Comparison of ENCODE assay signal across 17 mouse cellular contexts in the genomic region with DNA sequence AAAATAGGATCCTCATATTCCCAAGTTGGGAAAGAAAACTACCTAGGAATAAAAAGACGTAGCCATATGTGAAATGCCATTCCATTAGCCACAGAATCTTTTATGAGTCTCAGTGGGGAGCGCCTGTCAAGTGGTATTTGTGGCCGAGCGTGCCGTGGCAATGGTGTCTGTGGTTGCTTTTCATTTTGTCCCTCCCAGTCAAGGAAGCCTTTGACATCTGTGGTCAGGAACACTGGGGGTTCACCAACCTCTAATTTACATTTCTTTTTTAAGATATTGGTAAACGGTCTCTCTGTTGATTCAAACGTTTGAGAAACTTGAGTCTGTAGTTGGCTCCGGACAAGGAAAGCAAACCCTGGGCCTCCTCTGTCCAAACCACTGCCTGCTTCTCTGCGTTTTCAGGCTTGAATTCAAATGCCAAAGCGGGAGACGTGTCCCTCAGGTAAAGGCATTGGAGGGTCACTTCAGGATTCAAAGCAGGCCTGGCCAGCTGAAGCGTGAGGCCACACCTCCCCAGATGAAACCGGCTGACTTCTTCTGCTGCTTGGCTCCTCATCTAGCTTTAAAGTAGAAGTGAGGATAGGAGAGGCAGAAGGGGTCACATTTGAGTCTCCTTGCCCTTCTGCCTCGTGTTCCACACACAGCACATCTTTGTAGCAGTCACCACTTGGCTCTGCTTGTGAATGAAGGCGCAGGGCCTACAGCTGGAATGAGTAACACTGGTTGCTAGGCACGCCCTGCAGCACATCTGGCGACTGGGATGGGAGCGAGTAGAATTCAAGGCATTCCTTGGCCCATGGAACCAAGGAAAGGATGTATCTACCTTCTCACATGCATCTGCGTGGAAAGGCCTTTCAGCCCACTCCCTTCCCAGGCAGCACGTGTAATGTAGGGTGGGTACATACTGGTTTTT. TPM values are rescaled to one million over a fixed set of nuclear protein-coding genes. Genes with fewer than 3 reads are reported as not detected.
DNase-seq lines count a peak whose midpoint lies in the region; ATAC-seq and TF ChIP-seq lines count a peak whose summit lies in the region.
"Had no signal": no experiment of that assay in that cellular context is flagged by ENCODE, and none has a peak within 500 bp of the region (broad histone marks: within the 10 kb centered on the region; RNA-seq: fewer than 3 reads in every experiment).

No protein-coding gene starts in this region.

- no peaks in the 10 kb centered on the region for H3K9me3 ChIP-seq in limb, embryonic 13.5 days
- H3K9me3 ChIP-seq in midbrain, embryonic 11.5 days (ENCODE audit: control insufficient read depth, low read length) = no peaks in the 10 kb centered on the region
- H3K9me3 ChIP-seq: heart, embryonic 10.5 days had no signal

- H3K4me2 ChIP-seq in limb, embryonic 13.5 days (replicated peaks) = no peak overlapping the region
- no peak overlapping the region for H3K4me2 ChIP-seq in midbrain, embryonic 11.5 days

- peak; percentile 47 for DNase-seq in gastrocnemius, adult 18-20 months (ENCODE audit: low spot score)
- no peak for DNase-seq in gastrocnemius, postnatal 4 days (ENCODE audit: low spot score in 2 of 2)
- DNase-seq in spleen, adult 2 months (ENCODE audit: low read depth in 1 of 2, low spot score in 2 of 2) = peak in 1 of 2 experiments; percentile 30
- DNase-seq in spleen, adult 12 weeks (ENCODE audit: low spot score) = no peak
- no peak for DNase-seq in frontal cortex, postnatal 10 days (ENCODE audit: low spot score in 2 of 2)
- no peak for DNase-seq in midbrain, embryonic 11.5 days (ENCODE audit: low spot score, missing footprints)
- DNase-seq in thymus, adult 2 months = no peak
- DNase-seq: cerebellum, adult 18-20 months; heart, postnatal 4 days; kidney, postnatal 10 days; left cerebral cortex, postnatal 4 days; lung, postnatal 36 days; right cerebral cortex, adult 18-20 months had no signal

- H3K4me3 ChIP-seq in spleen, adult 2 months (ENCODE audit: extremely low read depth, insufficient read depth, insufficient read length) = peak overlapping the region; percentile 34; the same call in 1 of the 2 replicates
- no peak overlapping the region for H3K4me3 ChIP-seq in limb, embryonic 13.5 days
- H3K4me3 ChIP-seq in midbrain, embryonic 11.5 days (ENCODE audit: low read depth, low read length) = no peak overlapping the region
- no peak overlapping the region for H3K4me3 ChIP-seq in thymus, adult 2 months (ENCODE audit: control insufficient read depth, insufficient read depth, low read length)
- H3K4me3 ChIP-seq: heart, embryonic 10.5 days had no signal

- H3K9ac ChIP-seq in limb, embryonic 13.5 days = no peak overlapping the region
- no peak overlapping the region for H3K9ac ChIP-seq in midbrain, embryonic 11.5 days (ENCODE audit: low read length)

- H3K36me3 ChIP-seq in spleen, adult 2 months (ENCODE audit: control insufficient read depth, insufficient read depth, low read length) = no peaks in the 10 kb centered on the region
- H3K36me3 ChIP-seq in limb, embryonic 13.5 days = no peaks in the 10 kb centered on the region
- H3K36me3 ChIP-seq in midbrain, embryonic 11.5 days (ENCODE audit: control insufficient read depth, insufficient read depth, low read length) = no peaks in the 10 kb centered on the region
- H3K36me3 ChIP-seq in thymus, adult 2 months (ENCODE audit: control insufficient read depth, insufficient read depth, low read length) = no peaks in the 10 kb centered on the region
- H3K36me3 ChIP-seq: heart, embryonic 10.5 days had no signal

- WGBS in spleen, adult 2 months = 29% methylated on average over 20 of the region's 20 CpGs
- 58% methylated on average over 20 of the region's 20 CpGs for WGBS in limb, embryonic 13.5 days
- WGBS in midbrain, embryonic 11.5 days = 76% methylated on average over 20 of the region's 20 CpGs
- 28% methylated on average over 20 of the region's 20 CpGs for WGBS in thymus, adult 2 months

- no peaks in the 10 kb centered on the region for H3K27me3 ChIP-seq in spleen, adult 2 months (ENCODE audit: control insufficient read depth, insufficient read depth, low read length)
- H3K27me3 ChIP-seq in limb, embryonic 13.5 days = no peaks in the 10 kb centered on the region
- no peaks in the 10 kb centered on the region for H3K27me3 ChIP-seq in midbrain, embryonic 11.5 days (ENCODE audit: control insufficient read depth, insufficient read depth, low read length)
- H3K27me3 ChIP-seq in thymus, adult 2 months (ENCODE audit: control insufficient read depth, insufficient read depth, low read length) = no peaks in the 10 kb centered on the region

- ATAC-seq in limb, embryonic 13.5 days (ENCODE audit: low FRiP score, low read depth) = no peak
- no peak for ATAC-seq in midbrain, embryonic 11.5 days (ENCODE audit: low FRiP score)
- ATAC-seq: intestine, postnatal 0 days; midbrain, embryonic 16.5 days had no signal

- H3K4me1 ChIP-seq in spleen, adult 2 months (ENCODE audit: control insufficient read depth, insufficient read depth, insufficient read length) = peaks cover 13% of the 10 kb centered on the region; the same call in 1 of the 2 replicates
- H3K4me1 ChIP-seq in limb, embryonic 13.5 days = peaks cover 12% of the 10 kb centered on the region
- no peaks in the 10 kb centered on the region for H3K4me1 ChIP-seq in midbrain, embryonic 11.5 days (ENCODE audit: control insufficient read depth, insufficient read depth, low read length)
- H3K4me1 ChIP-seq in thymus, adult 2 months (replicated peaks; ENCODE audit: control insufficient read depth, insufficient read depth, low read length) = peaks cover 9% of the 10 kb centered on the region

- no peak for TF ChIP-seq POLR2A in spleen, adult 2 months (IDR thresholded peaks at IDR 0.05; ENCODE audit: low read depth, low read length)
- no peak for TF ChIP-seq POLR2A in thymus, adult 2 months (IDR thresholded peaks at IDR 0.05; ENCODE audit: control insufficient read depth, extremely low read depth, insufficient read depth, low read length, poor library complexity)

- H3K27ac ChIP-seq in spleen, adult 2 months (ENCODE audit: insufficient read depth, low read length) = peak overlapping the region; percentile 72
- H3K27ac ChIP-seq in limb, embryonic 13.5 days = peak overlapping the region; percentile 22; the same call in 1 of the 2 replicates
- H3K27ac ChIP-seq in midbrain, embryonic 11.5 days (ENCODE audit: low read depth, low read length) = no peak overlapping the region
- H3K27ac ChIP-seq in thymus, adult 2 months (ENCODE audit: control insufficient read depth, insufficient read depth, low read length) = no peak overlapping the region
- H3K27ac ChIP-seq: heart, embryonic 10.5 days had no signal

- no peak for TF ChIP-seq CTCF in spleen, adult 2 months (IDR thresholded peaks at IDR 0.05; ENCODE audit: extremely low read depth, insufficient read depth, insufficient read length, insufficient replicate concordance)
- TF ChIP-seq CTCF in thymus, adult 2 months (IDR thresholded peaks at IDR 0.05; ENCODE audit: borderline replicate concordance, control insufficient read depth, extremely low read depth, insufficient read depth, low read length, poor library complexity) = no peak

RNA-seq across cellular contexts. Expression of gene Smpd3, which starts 45.0 kb away (rescaled TPM):
- total RNA-seq in gastrocnemius, adult 18-20 months (2021) = 1 to 10 TPM in 1 of 2 experiments, under 1 TPM in 1; 0.43 to 1.1 TPM
- total RNA-seq in gastrocnemius, postnatal 4 days (2021) = 1 to 10 TPM; 1.3 to 2.0 TPM
- 1.1 and 1.4 TPM in 2 replicates for polyA plus RNA-seq in spleen, adult 2 months (2012; rRNA removed)
- polyA plus RNA-seq in limb, embryonic 13.5 days (2015; fragmentation: Nextera tagmentation; extraction: Ambion mirVana) = 4.5 and 11.8 TPM in 2 replicates
- polyA plus RNA-seq in midbrain, embryonic 11.5 days (2014; fragmentation: Nextera tagmentation; extraction: Ambion mirVana) = 9.3 and 10.3 TPM in 2 replicates
- polyA plus RNA-seq in thymus, adult 2 months (2012; rRNA removed) = 3.6 and 3.8 TPM in 2 replicates

Comparison
In these comparisons a context has a peak if more than half of its experiments do, and no peak if none do; other contexts are left out.
1. H3K27ac ChIP-seq: peak in spleen, adult 2 months (single experiment) and limb, embryonic 13.5 days (single experiment); none in midbrain, embryonic 11.5 days (single experiment) and thymus, adult 2 months (single experiment).